Mouse (Mus musculus) erythroblast, adult 5-6 weeks (primary cell): Measurements from ENCODE around the gene Myl12a. TPM values are rescaled to one million over a fixed set of nuclear protein-coding genes. Genes with fewer than 3 reads are reported as not detected.

Source experiments
- ATAC-seq: replicated peaks from 2 replicates; pipeline ENCODE4 v1.8.0; 2016; ENCODE audit warnings: moderate number of reproducible peaks, mild to moderate bottlenecking, moderate TSS enrichment, inconsistent platforms; ENCODE audit not compliant: poor library complexity, low FRiP score, severe bottlenecking
- total RNA-seq, 2 experiments: library from RNA; stranded (forward) in 1 of 2; stranded (reverse) in 1 of 2; fragments of 150-400 nt in 1 of 2; fragments of 200-764, 138-1000 nt in 1 of 2; gene quantifications; 2 replicates each; pipeline versions ENCODE4 v1.2.3 to v1.2.4; 2015 to 2017; ENCODE audit warnings: low replicate concordance in 2 of 2

Myl12a gene
- total RNA-seq, 2 experiments from 2014 or later: 50.0 to 151 TPM

DNA sequence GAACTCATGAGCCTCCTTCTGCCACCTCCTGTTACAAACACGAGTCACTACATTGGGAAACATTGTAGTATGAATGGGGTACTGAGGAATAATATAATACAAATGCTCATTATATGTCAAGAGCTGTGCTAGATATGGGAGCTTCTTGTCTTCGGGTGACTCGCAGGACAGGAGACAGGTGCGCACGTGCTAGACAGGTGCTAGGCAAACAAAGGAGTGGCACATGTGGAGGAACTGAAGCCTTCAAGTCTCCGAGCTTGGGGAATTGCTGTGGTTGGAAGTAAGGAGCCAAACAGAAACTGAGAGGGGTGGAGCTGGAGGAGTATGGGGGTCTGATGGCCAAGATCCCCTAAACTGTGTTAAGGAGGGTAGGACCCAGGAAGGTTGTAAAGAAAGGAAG is 10.4 kb upstream of the Myl12a start:
- no peak for ATAC-seq

- ATAC-seq: no peak
These were observed 9.4 kb upstream of the Myl12a start for GRCm38 (mm10) chr17:71011931-71012662.

- ATAC-seq: peak; percentile 70
These were observed 8.1 kb upstream of the Myl12a start for GRCm38 (mm10) chr17:71010646-71011242.

- ATAC-seq: no peak
These were observed 7.1 kb upstream of the Myl12a start for GRCm38 (mm10) chr17:71009751-71010150.

- ATAC-seq: no peak
These were observed 6.0 kb upstream of the Myl12a start for GRCm38 (mm10) chr17:71008676-71009075.

GRCm38 (mm10) chr17:71006976-71007375 is 4.3 kb upstream of the Myl12a start:
- ATAC-seq: no peak

DNA sequence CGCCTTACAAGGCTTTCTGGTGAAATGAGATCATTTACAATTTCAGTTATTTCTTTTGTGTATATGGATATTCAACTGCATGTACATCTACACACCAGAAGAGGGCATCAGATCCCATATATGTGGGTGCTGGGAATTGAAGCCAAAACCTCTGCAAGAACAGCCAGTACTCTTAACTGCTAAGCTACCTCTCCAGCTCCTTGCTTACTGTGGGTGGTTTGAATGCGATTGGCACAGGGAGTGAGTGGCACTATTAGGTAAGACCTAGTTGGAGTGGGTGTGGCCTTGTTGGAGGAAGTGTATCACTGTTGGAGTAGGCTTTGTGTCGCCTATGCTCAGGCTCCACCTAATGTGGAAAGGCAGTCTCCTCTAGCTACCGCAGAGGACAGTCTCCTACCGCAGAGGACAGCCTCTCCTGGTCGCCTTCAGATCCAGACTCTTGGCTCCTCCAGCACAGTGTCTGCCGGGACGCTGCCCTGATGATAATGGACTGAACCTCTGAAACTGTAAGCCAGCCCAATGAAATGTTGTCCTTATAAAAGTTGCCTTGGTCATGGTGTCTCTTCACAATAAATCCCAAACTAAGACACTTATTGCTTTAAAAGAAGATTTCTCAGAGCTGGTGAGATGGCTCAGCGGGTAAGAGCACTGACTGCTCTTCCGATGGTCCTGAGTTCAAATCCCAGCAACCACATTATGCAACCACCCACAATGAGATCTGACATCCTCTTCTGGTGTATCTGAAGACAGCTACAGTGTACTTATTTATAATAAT is 1.7 kb upstream of the Myl12a start:
- ATAC-seq: no peak

DNA sequence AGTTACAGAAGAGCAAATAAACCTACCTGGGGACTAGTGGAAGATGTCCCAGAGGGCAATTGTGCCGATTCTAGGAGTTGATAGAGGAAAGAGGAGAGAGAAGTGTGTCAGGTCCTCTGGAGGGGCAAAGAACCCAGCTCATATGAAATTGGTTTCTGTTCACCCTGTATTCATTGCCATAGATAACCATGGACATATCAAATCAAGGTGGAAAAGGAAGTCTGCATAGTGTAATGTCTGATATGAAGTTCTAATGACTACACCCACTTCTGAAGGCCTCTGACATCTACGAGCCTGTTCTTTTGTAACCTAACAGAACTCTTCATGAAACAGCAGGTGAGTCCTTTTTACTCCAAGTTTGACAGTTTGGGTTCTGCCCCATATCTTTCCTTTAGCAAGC is 1.0 kb upstream of the Myl12a start:
- ATAC-seq: no peak

DNA sequence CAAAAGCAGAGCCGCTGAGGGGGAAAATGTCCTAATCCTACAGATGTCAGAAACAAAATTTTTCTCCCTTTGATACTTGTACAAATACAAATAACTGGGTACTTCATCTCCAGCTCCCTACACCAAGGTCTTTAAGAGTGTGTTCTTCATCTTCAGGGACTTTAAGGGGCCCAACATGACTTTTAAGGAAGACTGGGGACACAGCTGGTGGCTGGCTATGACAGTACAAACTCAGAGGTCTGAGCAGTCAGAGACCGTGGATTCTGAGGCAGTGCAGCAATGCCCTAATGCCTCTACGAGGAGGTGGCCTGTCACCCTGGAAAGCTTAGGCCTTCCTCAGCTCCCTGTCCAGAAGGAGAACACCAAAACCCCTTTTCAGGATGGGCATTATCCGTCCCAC is 434 bp upstream of the Myl12a start:
- ATAC-seq: no peak

GRCm38 (mm10) chr17:71002081-71002743 is 466 bp downstream of the Myl12a start, which contains the start of gene Myom1:
Myom1 (plus strand) TSS chr17:71002633.
- ATAC-seq: peak; percentile 87

DNA sequence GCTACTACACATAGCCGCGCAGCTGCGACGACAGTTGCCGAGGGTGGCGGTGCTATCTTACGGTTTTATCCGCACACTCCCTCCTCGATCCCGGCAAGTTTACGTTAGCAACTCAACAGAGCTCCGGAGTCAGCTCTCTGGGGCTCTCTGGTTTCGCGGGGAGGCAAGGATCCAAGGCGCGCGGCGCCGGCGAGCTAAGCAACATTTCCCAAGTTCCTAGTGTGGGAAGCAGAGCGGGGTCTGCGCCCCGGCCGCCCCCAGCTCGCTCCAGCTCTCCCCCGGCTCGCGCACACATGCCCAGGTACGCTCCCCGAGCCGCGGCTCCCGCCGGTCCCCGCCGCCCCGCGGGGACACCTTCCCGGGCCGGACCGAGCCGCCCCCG is 988 bp downstream of the Myl12a start:
- ATAC-seq: peak; percentile 54

GRCm38 (mm10) chr17:71001067-71001466 is 1.6 kb downstream of the Myl12a start:
- no peak for ATAC-seq

- no peak for ATAC-seq
These were observed 2.4 kb downstream of the Myl12a start for GRCm38 (mm10) chr17:71000255-71000654.

DNA sequence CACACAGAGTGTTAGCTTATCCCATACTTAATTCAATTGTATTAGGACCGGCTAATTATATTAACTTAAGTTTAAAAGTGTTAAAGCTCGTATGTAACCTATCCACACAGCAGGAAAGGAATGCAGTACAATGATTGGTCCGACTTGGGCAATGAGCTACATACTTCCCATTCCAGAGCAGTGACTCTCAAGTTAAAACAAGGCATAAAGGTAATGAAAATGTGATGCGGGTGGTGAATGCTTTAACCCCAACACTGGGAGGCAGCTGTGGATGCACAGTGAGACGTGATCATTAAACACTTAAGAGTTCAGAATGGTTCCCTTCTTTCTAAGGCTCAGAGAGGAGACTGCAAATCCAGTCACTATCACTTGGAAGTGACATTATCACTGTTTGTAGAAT is 3.5 kb downstream of the Myl12a start:
- no peak for ATAC-seq

GRCm38 (mm10) chr17:70998400-70998975 is 4.2 kb downstream of the Myl12a start:
- ATAC-seq: no peak

- ATAC-seq: no peak
These were observed 4.8 kb downstream of the Myl12a start for GRCm38 (mm10) chr17:70997836-70998235.

DNA sequence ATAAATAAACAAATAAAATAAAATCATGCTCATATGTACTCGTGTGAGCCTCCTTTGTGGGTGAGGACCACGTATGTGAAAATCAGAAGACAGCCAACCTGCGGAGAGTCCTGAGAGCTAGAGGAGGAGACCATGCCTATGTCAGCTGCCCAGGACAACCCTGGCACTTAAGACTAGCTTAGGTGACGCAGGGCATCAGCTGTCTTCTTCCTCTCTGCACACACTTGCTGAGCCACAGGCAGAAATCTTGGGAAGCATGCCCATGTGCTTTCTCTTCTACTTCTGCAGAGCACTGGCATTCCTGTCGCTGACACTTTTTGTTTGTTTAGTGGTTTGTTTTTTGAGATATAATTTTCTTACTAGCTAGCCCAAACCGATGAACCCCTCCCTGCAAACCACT is 7.1 kb downstream of the Myl12a start:
- ATAC-seq: no peak

DNA sequence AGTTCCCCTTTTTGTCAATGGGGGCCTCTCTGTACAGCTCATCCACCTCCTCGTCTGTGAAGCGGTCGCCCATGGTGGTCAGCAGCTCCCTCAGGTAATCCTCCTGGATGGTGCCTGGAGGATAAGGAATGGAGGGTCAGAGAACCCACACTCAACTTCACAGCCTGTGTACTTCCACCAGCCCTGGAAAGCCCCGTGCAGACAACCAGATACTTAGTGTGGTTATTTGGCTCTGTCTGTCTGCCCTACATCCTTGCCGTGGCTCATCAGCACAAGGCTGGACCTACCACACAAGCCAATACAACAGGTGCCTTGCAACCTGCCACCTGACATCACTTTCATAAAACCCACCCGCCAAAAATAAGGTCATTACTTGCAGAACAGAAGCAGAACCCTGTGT is 8.0 kb downstream of the Myl12a start:
- ATAC-seq: no peak

DNA sequence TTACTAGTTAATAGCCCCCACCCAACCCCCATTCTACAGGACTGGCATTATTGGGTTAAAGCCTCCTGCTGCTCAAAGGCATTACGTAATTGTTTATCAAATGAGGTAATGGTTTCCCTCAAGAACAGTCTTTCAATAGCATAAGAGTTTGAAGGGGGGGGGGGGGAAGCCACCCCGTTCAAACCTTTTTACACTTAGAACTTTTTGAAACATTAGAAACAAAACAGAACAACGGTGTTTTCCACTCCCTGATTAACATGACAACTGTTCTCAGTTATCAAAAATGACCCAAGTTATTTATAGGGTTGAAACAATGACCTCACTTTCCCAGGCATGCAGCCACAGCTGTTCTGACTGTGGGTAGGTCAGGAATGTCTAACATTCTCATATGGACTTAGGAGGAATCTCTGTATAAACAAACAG is 9.3 kb downstream of the Myl12a start:
- ATAC-seq: no peak

- no peak for ATAC-seq
These were observed 10.0 kb downstream of the Myl12a start for GRCm38 (mm10) chr17:70992662-70993061.
